26 mouse cellular contexts compared by ENCODE assay signal in genomic region chr12:114612108-114612507, GRCm38 (mm10).
DNase-seq lines count a peak whose midpoint lies in the region; ATAC-seq and TF ChIP-seq lines count a peak whose summit lies in the region.
"Had no signal": no experiment of that assay in that cellular context is flagged by ENCODE, and none has a peak within 500 bp of the region (broad histone marks: within the 10 kb centered on the region; RNA-seq: fewer than 3 reads in every experiment).

No protein-coding gene starts in this region.

- H3K4me1 ChIP-seq in thymus, adult 2 months (replicated peaks; ENCODE audit: control insufficient read depth, insufficient read depth, low read length) = peaks cover 14% of the 10 kb centered on the region
- H3K4me1 ChIP-seq: embryonic facial prominence, embryonic 15.5 days; forebrain, embryonic 10.5 days; heart, embryonic 12.5 days; lung, embryonic 15.5 days; midbrain, embryonic 13.5 days had no signal

- H3K4me3 ChIP-seq in thymus, adult 2 months (ENCODE audit: control insufficient read depth, insufficient read depth, low read length) = no peak overlapping the region
- H3K4me3 ChIP-seq: embryonic facial prominence, embryonic 15.5 days; forebrain, embryonic 10.5 days; gastrocnemius, adult 2 months; heart, embryonic 12.5 days; lung, embryonic 15.5 days; midbrain, embryonic 13.5 days; myocyte had no signal

- peak; percentile 72 for ATAC-seq in inflammation-experienced regulatory T-cells, adult 6 months
- no peak for ATAC-seq in erythroid progenitor cell, adult 5-6 weeks (replicated peaks; ENCODE audit: low FRiP score, poor library complexity, severe bottlenecking)
- ATAC-seq: forebrain, postnatal 0 days; hindbrain, embryonic 16.5 days; midbrain, embryonic 13.5 days had no signal

- no peaks in the 10 kb centered on the region for H3K36me3 ChIP-seq in thymus, adult 2 months (ENCODE audit: control insufficient read depth, insufficient read depth, low read length)
- H3K36me3 ChIP-seq: embryonic facial prominence, embryonic 15.5 days; forebrain, embryonic 10.5 days; heart, embryonic 12.5 days; lung, embryonic 15.5 days; midbrain, embryonic 13.5 days had no signal

- H3K27ac ChIP-seq in thymus, adult 2 months (ENCODE audit: control insufficient read depth, insufficient read depth, low read length) = peak overlapping the region; percentile 82
- H3K27ac ChIP-seq: embryonic facial prominence, embryonic 15.5 days; forebrain, embryonic 10.5 days; gastrocnemius, adult 2 months; liver, embryonic 14.5 days; lung, embryonic 15.5 days; midbrain, embryonic 13.5 days had no signal

- no peak for TF ChIP-seq POLR2A in thymus, adult 2 months (IDR thresholded peaks at IDR 0.05; ENCODE audit: control insufficient read depth, extremely low read depth, insufficient read depth, low read length, poor library complexity)

- 45% methylated on average over 2 of the region's 2 CpGs for WGBS in thymus, adult 2 months

- TF ChIP-seq CTCF in thymus, adult 2 months (IDR thresholded peaks at IDR 0.05; ENCODE audit: borderline replicate concordance, control insufficient read depth, extremely low read depth, insufficient read depth, low read length, poor library complexity) = no peak

- no peaks in the 10 kb centered on the region for H3K27me3 ChIP-seq in thymus, adult 2 months (ENCODE audit: control insufficient read depth, insufficient read depth, low read length)
- H3K27me3 ChIP-seq: embryonic facial prominence, embryonic 15.5 days; heart, embryonic 12.5 days; lung, embryonic 15.5 days; midbrain, embryonic 13.5 days had no signal

- peak; percentile 26 to 28 for DNase-seq in spleen, postnatal 36 days (ENCODE audit: low spot score in 2 of 2)
- DNase-seq in spleen, postnatal 10 days (ENCODE audit: low spot score in 2 of 2) = no peak
- peak; percentile 74 for DNase-seq in thymus, adult 2 months
- no peak for DNase-seq in adrenal gland, adult 8-10 months
- DNase-seq in layer of hippocampus, postnatal 36 days = no peak
- no peak for DNase-seq in layer of hippocampus, adult 9-11 months
- DNase-seq: adrenal gland, postnatal 14 days; cerebellum, adult 11 months; cerebellum, postnatal 10 days; forebrain, postnatal 0 days; gastrocnemius, adult 2 months; heart, adult 11 months; heart, postnatal 36 days; kidney, adult 18-20 months; kidney, postnatal 36 days; right cerebral cortex, postnatal 25 days had no signal

Comparison
In these comparisons a context has a peak if more than half of its experiments do, and no peak if none do; other contexts are left out.
1. DNase-seq: peak in spleen, postnatal 36 days (2 of 2) and thymus, adult 2 months (single experiment); none in spleen, postnatal 10 days (0 of 2), adrenal gland, adult 8-10 months (single experiment), layer of hippocampus, postnatal 36 days (0 of 2) and layer of hippocampus, adult 9-11 months (single experiment).